Mouse (Mus musculus): ENCODE measurements around the gene Pgd. TPM values are rescaled to one million over a fixed set of nuclear protein-coding genes. Genes with fewer than 3 reads are reported as not detected.

The Pgd gene
- 38.1 TPM for polyA plus RNA-seq (2017; shearing (Covaris generic))

GRCm38 (mm10) chr4:149166215-149166946 lies at the start of gene Pgd:
Pgd (minus strand) TSS chr4:149166771.

GRCm38 (mm10) chr4:149136982-149137770 lies 29.4 kb downstream of the Pgd start, which contains the start of gene Cenps:
Cenps (minus strand) TSS chr4:149137629.

GRCm38 (mm10) chr4:149126663-149127062 lies 39.9 kb downstream of the Pgd start, which contains the start of gene Cort:
Cort (minus strand) TSS chr4:149126763.

GRCm38 (mm10) chr4:149103875-149104561 lies 62.6 kb downstream of the Pgd start, which contains the start of gene Dffa:
Dffa (plus strand) TSS chr4:149104146.

Other genes starting within 250 kb of the Pgd start
- 32.7 TPM for gene Pex14, start 66.9 kb downstream of the Pgd start, polyA plus RNA-seq (2017; shearing (Covaris generic))
- gene Dffa, start 62.6 kb downstream of the Pgd start, polyA plus RNA-seq (2017; shearing (Covaris generic)) = 21.8 TPM
- not detected for gene Cort, start 40.0 kb downstream of the Pgd start, polyA plus RNA-seq (2017; shearing (Covaris generic))
- 1.9 TPM for gene Cenps, start 29.1 kb downstream of the Pgd start, polyA plus RNA-seq (2017; shearing (Covaris generic))
- 62.7 TPM for gene Kif1b, start 140.9 kb upstream of the Pgd start, polyA plus RNA-seq (2017; shearing (Covaris generic))